Mouse (Mus musculus) stomach, embryonic 14.5 days (tissue): Measurements from ENCODE around the gene Macrod2. TPM values are rescaled to one million over a fixed set of nuclear protein-coding genes. Genes with fewer than 3 reads are reported as not detected.

ENCODE experiments used
- ATAC-seq: fragments of 200-750 bp; cut with Nextera tagmentation; 2 replicates; pipeline ENCODE4 v1.8.0; 2017; ENCODE audit warnings: low read depth, moderate TSS enrichment; ENCODE audit not compliant: insufficient number of reproducible peaks, insufficient read depth, low FRiP score
- H3K27ac ChIP-seq: fragments of 300-500 bp; sonication (generic); 2 replicates; pipeline ENCODE4 v1.5.1; 2014; ENCODE audit warnings: mild to moderate bottlenecking, low read length, moderate library complexity, mixed read lengths
- H3K27me3 ChIP-seq: fragments of 300-500 bp; sonication (generic); 2 replicates; pipeline ENCODE4 v1.6.1; 2014; ENCODE audit warnings: low read length, control low read depth, mixed read lengths; ENCODE audit not compliant: control insufficient read depth, insufficient read depth
- H3K36me3 ChIP-seq: fragments of 300-500 bp; sonication (generic); 2 replicates; pipeline ENCODE4 v1.6.1; 2014; ENCODE audit warnings: mild to moderate bottlenecking, control low read depth, low read length, moderate library complexity, mixed read lengths; ENCODE audit not compliant: control insufficient read depth, insufficient read depth
- H3K4me1 ChIP-seq: fragments of 300-500 bp; sonication (generic); 2 replicates; pipeline ENCODE4 v1.6.1; 2014; ENCODE audit warnings: low read length, control low read depth, mixed read lengths; ENCODE audit not compliant: control insufficient read depth, insufficient read depth
- H3K4me2 ChIP-seq: fragments of 300-500 bp; sonication (generic); replicated peaks from 2 replicates; pipeline ENCODE4 v1.6.1; 2014; ENCODE audit warnings: low read depth, low read length, control low read depth
- H3K4me3 ChIP-seq: fragments of 300-500 bp; sonication (generic); 2 replicates; pipeline ENCODE4 v1.5.1; 2014; ENCODE audit warnings: low read depth, low read length, control low read depth
- H3K9ac ChIP-seq: fragments of 300-500 bp; sonication (generic); replicated peaks from 2 replicates; pipeline ENCODE4 v1.6.1; 2014; ENCODE audit warnings: low read depth, mild to moderate bottlenecking, control low read depth, low read length, moderate library complexity, mixed read lengths
- H3K9me3 ChIP-seq: fragments of 300-500 bp; sonication (generic); 2 replicates; pipeline ENCODE4 v1.6.1; 2016; ENCODE audit warnings: low read depth, low read length, control low read depth; ENCODE audit not compliant: control insufficient read depth
- WGBS: fragments of 180-500 bp; shearing (Covaris S2); extraction: QIAGEN DNeasy Blood & Tissue Kit; methylation state at CpG from one replicate; pipeline ENCODE4 v1.1.7; 2014; 5-methylcytosine and 5-hydroxymethylcytosine counted together
- polyA plus RNA-seq: library from polyadenylated mRNA; unstranded; fragments of >200 nt; fragmentation: Nextera tagmentation; extraction: Ambion mirVana; gene quantifications from 2 replicates; pipeline ENCODE4 v1.2.1, GENCODE M21; 2014

Gene Macrod2
- polyA plus RNA-seq, 1 experiment from 2014 or later: 40.9 TPM

DNA sequence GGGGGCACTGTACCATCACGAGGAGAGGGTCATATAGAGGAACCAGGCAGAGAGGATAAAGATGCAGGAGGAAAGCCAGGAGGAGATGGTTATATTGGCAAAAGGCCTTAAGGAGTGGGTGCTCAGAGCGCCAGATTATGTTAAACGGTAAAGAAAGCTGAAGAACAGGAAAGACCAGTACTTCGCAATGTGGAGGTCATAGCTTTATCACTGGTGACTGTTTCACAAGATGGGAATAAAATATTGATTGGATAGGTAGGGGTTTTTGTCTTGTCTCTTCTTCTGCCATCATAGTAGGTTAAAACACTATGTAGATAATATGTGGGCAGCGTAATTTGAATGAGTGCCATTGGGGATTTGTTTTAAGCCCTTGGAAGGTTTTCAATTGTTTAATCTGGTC lies 816.2 kb downstream of the Macrod2 start:
- Histone ChIP-seq H3K27ac (no peak overlapping the region), H3K4me3 (no peak overlapping the region)
- WGBS: 85% methylated on average over 5 of the region's 5 CpGs

GRCm38 (mm10) chr2:141212291-141212690 lies 817.2 kb downstream of the Macrod2 start:
- Histone ChIP-seq H3K9ac (no peak overlapping the region), H3K4me1 (no peaks in the 10 kb centered on the region), H3K4me2 (no peak overlapping the region), H3K9me3 (no peaks in the 10 kb centered on the region), H3K27me3 (no peaks in the 10 kb centered on the region), H3K27ac (no peak overlapping the region), H3K4me3 (no peak overlapping the region), H3K36me3 (no peaks in the 10 kb centered on the region)
- WGBS: 89% methylated on average over 2 of the region's 2 CpGs
- no peak for ATAC-seq

More for the DNA sequence above, 816.2 kb downstream of the Macrod2 start:
- Histone ChIP-seq H3K36me3 (no peaks in the 10 kb centered on the region), H3K4me1 (no peaks in the 10 kb centered on the region), H3K9ac (no peak overlapping the region), H3K27me3 (no peaks in the 10 kb centered on the region), H3K4me2 (no peak overlapping the region), H3K9me3 (no peaks in the 10 kb centered on the region)
- ATAC-seq: no peak

DNA sequence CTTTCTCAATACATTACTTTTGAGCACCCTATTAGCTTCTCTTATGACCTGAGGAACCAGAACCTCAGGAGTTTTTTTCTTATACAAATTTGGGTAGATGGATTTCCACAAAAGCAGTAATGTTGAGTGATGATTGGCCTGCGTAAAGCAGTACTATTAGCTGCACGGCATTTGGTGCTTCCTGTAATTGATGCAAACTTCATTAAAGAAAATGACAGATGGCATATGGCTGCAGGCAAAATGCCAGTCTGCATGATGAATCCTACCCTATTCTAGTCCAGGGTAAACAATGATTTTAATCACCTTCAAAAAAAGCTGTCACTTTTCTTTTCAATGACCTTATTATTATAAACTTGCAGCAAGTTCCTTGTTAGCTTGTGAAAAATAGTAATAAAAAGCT lies 822.4 kb downstream of the Macrod2 start:
- no peaks in the 10 kb centered on the region for H3K27me3 ChIP-seq
- no peak overlapping the region for H3K27ac ChIP-seq
- H3K4me1 ChIP-seq: no peaks in the 10 kb centered on the region
- ATAC-seq: no peak
- no peaks in the 10 kb centered on the region for H3K36me3 ChIP-seq
- no peak overlapping the region for H3K4me2 ChIP-seq
- H3K9me3 ChIP-seq: no peaks in the 10 kb centered on the region
- H3K9ac ChIP-seq: no peak overlapping the region
- H3K4me3 ChIP-seq: no peak overlapping the region
- 40% methylated on average over 2 of the region's 2 CpGs for WGBS

- 71% methylated on average over 3 of the region's 3 CpGs for WGBS
- no peak for ATAC-seq
- Histone ChIP-seq H3K36me3 (no peaks in the 10 kb centered on the region), H3K4me3 (no peak overlapping the region), H3K4me1 (no peaks in the 10 kb centered on the region), H3K27ac (no peak overlapping the region), H3K27me3 (no peaks in the 10 kb centered on the region), H3K9me3 (no peaks in the 10 kb centered on the region), H3K9ac (no peak overlapping the region), H3K4me2 (no peak overlapping the region)
Observed at GRCm38 (mm10) chr2:141217925-141218324, 822.8 kb downstream of the Macrod2 start.

DNA sequence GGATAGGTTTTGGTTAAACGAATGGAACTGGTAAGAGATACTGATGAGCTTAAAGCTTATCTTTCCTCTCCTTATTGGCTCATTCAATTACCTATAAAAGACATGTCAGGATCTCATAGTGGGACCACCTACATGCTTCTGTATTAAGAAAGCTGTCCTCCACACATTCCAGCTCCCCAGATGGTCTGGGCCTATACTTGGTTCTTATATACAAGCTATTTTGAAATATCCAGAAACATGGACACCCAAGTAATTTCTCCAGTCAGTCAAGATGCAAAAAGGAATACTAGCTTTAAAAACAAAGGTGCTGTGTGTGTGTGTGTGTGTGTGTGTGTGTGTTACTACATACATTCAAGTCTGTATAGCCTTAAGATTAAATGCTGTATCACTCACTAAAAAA lies 833.7 kb downstream of the Macrod2 start:
- ATAC-seq: no peak
- WGBS: 83% methylated on average over 1 of the region's 1 CpGs
- Histone ChIP-seq H3K9me3 (no peaks in the 10 kb centered on the region), H3K9ac (no peak overlapping the region), H3K36me3 (no peaks in the 10 kb centered on the region), H3K4me2 (no peak overlapping the region), H3K4me1 (no peaks in the 10 kb centered on the region), H3K27ac (no peak overlapping the region), H3K27me3 (no peaks in the 10 kb centered on the region), H3K4me3 (no peak overlapping the region)

DNA sequence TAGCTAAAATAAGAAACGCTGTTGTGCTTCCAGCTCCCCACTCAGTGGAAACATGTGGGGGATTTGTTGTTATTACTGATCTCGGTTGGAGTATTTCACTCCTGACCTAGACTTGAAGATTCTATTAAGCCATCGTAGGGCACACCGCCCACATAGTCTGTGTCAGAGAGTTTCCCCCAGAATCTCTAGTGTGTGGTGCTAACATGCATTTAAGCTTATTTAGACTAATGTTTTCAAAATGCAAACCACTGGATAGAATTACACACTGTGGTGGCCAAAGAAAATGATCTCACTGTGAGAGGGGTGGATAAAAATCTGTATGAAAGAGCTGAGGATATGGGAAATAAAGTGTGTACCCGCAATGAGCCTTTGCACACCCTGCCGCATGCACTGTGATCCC lies 834.7 kb downstream of the Macrod2 start:
- Histone ChIP-seq H3K4me2 (no peak overlapping the region), H3K4me1 (no peaks in the 10 kb centered on the region), H3K4me3 (no peak overlapping the region), H3K27me3 (no peaks in the 10 kb centered on the region), H3K36me3 (no peaks in the 10 kb centered on the region), H3K9me3 (no peaks in the 10 kb centered on the region), H3K27ac (no peak overlapping the region), H3K9ac (no peak overlapping the region)
- 70% methylated on average over 6 of the region's 6 CpGs for WGBS
- no peak for ATAC-seq

DNA sequence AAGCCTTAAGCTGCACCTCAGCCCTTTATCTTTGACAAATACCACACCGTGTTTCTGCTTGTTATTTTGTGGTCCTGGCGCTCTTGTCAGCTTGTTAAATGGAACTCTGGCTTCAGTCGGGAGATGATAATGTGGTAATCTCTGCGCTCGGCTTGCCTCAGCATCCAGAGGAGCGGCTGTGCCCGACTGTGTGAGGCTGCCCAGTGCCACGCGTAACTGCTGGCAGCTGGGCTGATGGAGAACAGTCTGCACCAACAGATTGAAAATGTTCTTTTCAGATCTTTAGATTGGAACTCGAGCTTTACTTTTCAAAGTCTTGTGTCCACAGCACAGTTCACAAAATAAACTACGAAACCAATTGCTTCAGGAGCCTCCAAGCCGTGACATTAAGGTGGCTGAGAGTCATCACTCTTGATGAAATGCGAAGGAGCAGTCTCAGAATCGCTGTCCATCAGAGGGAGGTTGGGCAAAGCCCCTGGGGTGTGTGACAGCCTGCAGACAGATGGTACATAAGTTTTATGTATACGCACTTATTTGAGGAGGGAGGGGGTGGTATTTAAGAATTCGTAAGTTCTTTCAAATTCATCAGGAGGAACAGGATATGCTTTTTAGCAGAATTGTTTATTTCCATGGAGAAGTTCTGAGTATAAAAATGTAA lies 836.0 kb downstream of the Macrod2 start:
- Histone ChIP-seq H3K9me3 (no peaks in the 10 kb centered on the region), H3K4me2 (no peak overlapping the region), H3K4me3 (no peak overlapping the region), H3K4me1 (no peaks in the 10 kb centered on the region), H3K27me3 (no peaks in the 10 kb centered on the region), H3K9ac (no peak overlapping the region), H3K27ac (no peak overlapping the region), H3K36me3 (no peaks in the 10 kb centered on the region)
- 18% methylated on average over 16 of the region's 16 CpGs for WGBS
- ATAC-seq: no peak

GRCm38 (mm10) chr2:141234306-141234705 lies 839.2 kb downstream of the Macrod2 start:
- Histone ChIP-seq H3K9ac (no peak overlapping the region), H3K4me1 (no peaks in the 10 kb centered on the region), H3K27me3 (no peaks in the 10 kb centered on the region), H3K4me2 (no peak overlapping the region), H3K9me3 (no peaks in the 10 kb centered on the region), H3K27ac (no peak overlapping the region), H3K4me3 (no peak overlapping the region), H3K36me3 (no peaks in the 10 kb centered on the region)
- ATAC-seq: no peak
- WGBS: 56% methylated on average over 8 of the region's 8 CpGs
